Mouse (Mus musculus) R1 (cell line): ENCODE measurements around the gene Armh2.
A peak's percentile ranks its signal among the peaks of the same experiment; 100 is the strongest.

Source experiments
- DNase-seq: peaks from one replicate; pipeline ENCODE4 v3.0.0-alpha.2; 2018; ENCODE audit warnings: low read depth, low spot score

The Armh2 gene

GRCm38 (mm10) chr13:24741028-24741427, at the start of gene Armh2:
TSS of gene Armh2 (plus strand) at chr13:24741232.
- DNase-seq = no peak

- DNase-seq = no peak
Observed at GRCm38 (mm10) chr13:24693312-24693711, 47.7 kb upstream of the Armh2 start.

GRCm38 (mm10) chr13:24698746-24699145, 42.3 kb upstream of the Armh2 start:
- DNase-seq = no peak

- no peak for DNase-seq
Observed at GRCm38 (mm10) chr13:24702128-24702527, 38.9 kb upstream of the Armh2 start.

GRCm38 (mm10) chr13:24709656-24710396, 31.2 kb upstream of the Armh2 start:
- no peak for DNase-seq

- DNase-seq = no peak
Observed at GRCm38 (mm10) chr13:24710968-24711367, 30.1 kb upstream of the Armh2 start.

- DNase-seq = no peak
Observed at GRCm38 (mm10) chr13:24712581-24713130, 28.4 kb upstream of the Armh2 start.

GRCm38 (mm10) chr13:24713434-24714000, 27.5 kb upstream of the Armh2 start:
- DNase-seq = peak; percentile 86

- no peak for DNase-seq
Observed at GRCm38 (mm10) chr13:24714360-24714885, 26.6 kb upstream of the Armh2 start.

GRCm38 (mm10) chr13:24715601-24716000, 25.4 kb upstream of the Armh2 start:
- no peak for DNase-seq

GRCm38 (mm10) chr13:24716441-24716840, 24.6 kb upstream of the Armh2 start:
- no peak for DNase-seq

- no peak for DNase-seq
Observed at GRCm38 (mm10) chr13:24717677-24718076, 23.4 kb upstream of the Armh2 start.

GRCm38 (mm10) chr13:24721502-24721901, 19.5 kb upstream of the Armh2 start:
- peak; percentile 26 for DNase-seq

- no peak for DNase-seq
Observed at GRCm38 (mm10) chr13:24723699-24724394, 17.2 kb upstream of the Armh2 start.

GRCm38 (mm10) chr13:24724395-24724759, 16.7 kb upstream of the Armh2 start:
- no peak for DNase-seq

- DNase-seq = no peak
Observed at GRCm38 (mm10) chr13:24729128-24729527, 11.9 kb upstream of the Armh2 start.

- no peak for DNase-seq
Observed at GRCm38 (mm10) chr13:24734502-24734901, 6.5 kb upstream of the Armh2 start.

GRCm38 (mm10) chr13:24735608-24736131, 5.4 kb upstream of the Armh2 start:
- no peak for DNase-seq

GRCm38 (mm10) chr13:24747823-24748222, 6.8 kb downstream of the Armh2 start:
- peak; percentile 73 for DNase-seq

GRCm38 (mm10) chr13:24750807-24751206, 9.8 kb downstream of the Armh2 start:
- DNase-seq = peak; percentile 19

- DNase-seq = no peak
Observed at GRCm38 (mm10) chr13:24751396-24751795, 10.4 kb downstream of the Armh2 start.

- no peak for DNase-seq
Observed at GRCm38 (mm10) chr13:24756756-24757155, 15.7 kb downstream of the Armh2 start.
